Mouse (Mus musculus): Measurements from ENCODE around the gene Pkd1l1.

Pkd1l1 gene

GRCm38 (mm10) chr11:8821403-8821802 is 151.7 kb downstream of the Pkd1l1 start:
- DNase-seq: no peak

- no peak for DNase-seq
Observed at GRCm38 (mm10) chr11:8817376-8817775, 155.7 kb downstream of the Pkd1l1 start.

GRCm38 (mm10) chr11:8814097-8814790 is 158.8 kb downstream of the Pkd1l1 start:
- peak; percentile 66 to 69 for DNase-seq

- peak in 1 of 2 experiments; percentile 40 for DNase-seq
Observed at GRCm38 (mm10) chr11:8811506-8812100, 161.5 kb downstream of the Pkd1l1 start.

GRCm38 (mm10) chr11:8809644-8810043 is 163.4 kb downstream of the Pkd1l1 start:
- no peak for DNase-seq

- DNase-seq: no peak
Observed at GRCm38 (mm10) chr11:8807009-8807408, 166.1 kb downstream of the Pkd1l1 start.

GRCm38 (mm10) chr11:8804178-8804577 is 168.9 kb downstream of the Pkd1l1 start:
- DNase-seq: no peak

- no peak for DNase-seq
Observed at GRCm38 (mm10) chr11:8797486-8797885, 175.6 kb downstream of the Pkd1l1 start.

GRCm38 (mm10) chr11:8795031-8795430 is 178.0 kb downstream of the Pkd1l1 start:
- DNase-seq: no peak

- DNase-seq: no peak
Observed at GRCm38 (mm10) chr11:8792146-8792545, 180.9 kb downstream of the Pkd1l1 start.

- DNase-seq: no peak
Observed at GRCm38 (mm10) chr11:8789186-8789585, 183.9 kb downstream of the Pkd1l1 start.

GRCm38 (mm10) chr11:8787604-8788003 is 185.5 kb downstream of the Pkd1l1 start:
- no peak for DNase-seq

GRCm38 (mm10) chr11:8784413-8784812 is 188.7 kb downstream of the Pkd1l1 start:
- no peak for DNase-seq

GRCm38 (mm10) chr11:8782141-8782465 is 191.0 kb downstream of the Pkd1l1 start:
- DNase-seq: no peak

GRCm38 (mm10) chr11:8781308-8782140 is 191.5 kb downstream of the Pkd1l1 start:
- no peak for DNase-seq

- DNase-seq: no peak
Observed at GRCm38 (mm10) chr11:8779427-8779826, 193.6 kb downstream of the Pkd1l1 start.

Data from lung, adult 18-20 months (tissue).